Mouse (Mus musculus) heart, adult 2 months (tissue): ENCODE measurements around the gene Eml1. TPM values are rescaled to one million over a fixed set of nuclear protein-coding genes. Genes with fewer than 3 reads are reported as not detected.

Experiments used
- DNase-seq, 2 experiments: peaks; one replicate each; pipeline ENCODE4 v3.0.0; 2021
- H3K27ac ChIP-seq: fragments of 200-600 bp; 2 replicates; pipeline ENCODE4 v1.8.1; 2022
- H3K27me3 ChIP-seq: fragments of 200-500 bp; 2 replicates; pipeline ENCODE4 v1.6.1; 2012; ENCODE audit warnings: mild to moderate bottlenecking, low read length, inconsistent platforms, mixed read lengths; ENCODE audit not compliant: control insufficient read depth, insufficient read depth
- H3K36me3 ChIP-seq: fragments of 200-500 bp; 2 replicates; pipeline ENCODE4 v1.6.1; 2012; ENCODE audit warnings: low read length, inconsistent platforms; ENCODE audit not compliant: control insufficient read depth, insufficient read depth
- H3K4me1 ChIP-seq: fragments of 200-500 bp; 2 replicates; pipeline ENCODE4 v1.6.1; 2011; ENCODE audit warnings: low read length; ENCODE audit not compliant: control insufficient read depth, insufficient read depth
- H3K4me3 ChIP-seq: fragments of 200-600 bp; 2 replicates; pipeline ENCODE4 v1.8.1; 2022
- H3K79me2 ChIP-seq: fragments of 200-500 bp; replicated peaks from 2 replicates; pipeline ENCODE4 v1.6.1; 2012; ENCODE audit warnings: mild to moderate bottlenecking, inconsistent platforms, low read length, moderate library complexity, mixed read lengths; ENCODE audit not compliant: control insufficient read depth, insufficient read depth
- H3K9ac ChIP-seq: fragments of 200-500 bp; 2 replicates; pipeline ENCODE4 v1.6.1; 2012; ENCODE audit warnings: low read depth, mild to moderate bottlenecking, control low read depth, inconsistent platforms, low read length, mixed read lengths
- CTCF ChIP-seq: fragments of 200-600 bp; IDR thresholded peaks from 2 replicates; pipeline ENCODE4 v1.8.1; 2022; ENCODE audit warnings: antibody characterized with exemption, mild to moderate bottlenecking, moderate library complexity
- EP300 ChIP-seq: fragments of 200-500 bp; IDR thresholded peaks from 2 replicates; pipeline ENCODE4 v1.6.1; 2011; ENCODE audit warnings: low read depth, low read length, control low read depth; ENCODE audit not compliant: insufficient read depth
- POLR2A ChIP-seq: fragments of 200-500 bp; IDR thresholded peaks from 2 replicates; pipeline ENCODE4 v1.6.1; 2011; ENCODE audit warnings: mild to moderate bottlenecking, low read depth, low read length, control low read depth; ENCODE audit not compliant: insufficient read depth
- WGBS: fragments of 180-500 bp; shearing (Covaris S2); methylation state at CpG from one replicate; pipeline ENCODE4 v1.1.7; 2018; 5-methylcytosine and 5-hydroxymethylcytosine counted together
- intact Hi-C: fragments of 180-260 bp; cut with DNase I; formaldehyde crosslinking; loops from one replicate; pipeline ENCODE4 v1.15.1; 2025
- polyA plus RNA-seq: library from polyadenylated mRNA; depleted of rRNA; stranded (reverse); fragments of >200 nt; gene quantifications from 2 replicates; pipeline ENCODE4 v1.2.3, GENCODE M21; 2012
- total RNA-seq, 2 experiments: library from RNA; stranded (reverse); gene quantifications; 2 replicates each; pipeline ENCODE4 v1.2.3; 2021

Gene Eml1
- total and polyA plus RNA-seq, 3 experiments = 68.7 to 84.7 (median 73.5) TPM

- WGBS = 35% methylated on average over 7 of the region's 7 CpGs
- Histone ChIP-seq H3K36me3 (no peaks in the 10 kb centered on the region), H3K79me2 (no peaks in the 10 kb centered on the region), H3K4me3 (no peak overlapping the region), H3K9ac (no peak overlapping the region), H3K4me1 (peaks cover 25% of the 10 kb centered on the region), H3K27me3 (no peaks in the 10 kb centered on the region), H3K27ac (peak overlapping the region; percentile 1; the same call in 1 of the 2 replicates)
- no peak for DNase-seq
- intact Hi-C loops = no loop called here
- TF ChIP-seq POLR2A = no peak
- no peak for TF ChIP-seq CTCF
- no peak for TF ChIP-seq EP300
These were observed 4.9 kb upstream of the Eml1 start for GRCm38 (mm10) chr12:108365868-108366267.

- intact Hi-C loops = no loop called here
- Histone ChIP-seq H3K4me1 (peaks cover 31% of the 10 kb centered on the region), H3K27ac (peak overlapping the region; percentile 77), H3K36me3 (no peaks in the 10 kb centered on the region), H3K79me2 (no peaks in the 10 kb centered on the region), H3K27me3 (no peaks in the 10 kb centered on the region), H3K4me3 (no peak overlapping the region), H3K9ac (no peak overlapping the region)
- no peak for TF ChIP-seq POLR2A
- peak; percentile 93 for TF ChIP-seq EP300
- WGBS = 38% methylated on average over 2 of the region's 2 CpGs
- peak; percentile 52 to 56 for DNase-seq
These were observed 2.8 kb upstream of the Eml1 start for GRCm38 (mm10) chr12:108367909-108368308.

- 51% methylated on average over 5 of the region's 5 CpGs for WGBS
- H3K4me1 ChIP-seq = peaks cover 33% of the 10 kb centered on the region
These were observed 1.8 kb upstream of the Eml1 start for GRCm38 (mm10) chr12:108368921-108369320.

GRCm38 (mm10) chr12:108371429-108371765 is 640 bp downstream of the Eml1 start:
- Histone ChIP-seq H3K27me3 (no peaks in the 10 kb centered on the region), H3K4me3 (peak overlapping the region; percentile 62), H3K27ac (peak overlapping the region; percentile 98), H3K79me2 (no peaks in the 10 kb centered on the region), H3K4me1 (peaks cover 32% of the 10 kb centered on the region), H3K9ac (peak overlapping the region; percentile 77), H3K36me3 (no peaks in the 10 kb centered on the region; the same call in 1 of the 2 replicates)
- no peak for TF ChIP-seq EP300
- TF ChIP-seq POLR2A = no peak
- no peak; the same call in 1 of the 2 replicates for TF ChIP-seq CTCF
- intact Hi-C loops = loop anchor here (2.0 to 5.0 kb wide), 2 partner anchors 21 to 186 kb away; no protein-coding TSS in a partner anchor
- DNase-seq = no peak
- 32% methylated on average over 6 of the region's 6 CpGs for WGBS

More at GRCm38 (mm10) chr12:108368921-108369320, 1.8 kb upstream of the Eml1 start:
- DNase-seq = peak in 1 of 2 experiments; percentile 16
- Histone ChIP-seq H3K79me2 (no peaks in the 10 kb centered on the region), H3K4me3 (no peak overlapping the region), H3K27ac (peak overlapping the region; percentile 77), H3K9ac (no peak overlapping the region), H3K36me3 (no peaks in the 10 kb centered on the region; the same call in 1 of the 2 replicates), H3K27me3 (no peaks in the 10 kb centered on the region)
- TF ChIP-seq CTCF (no peak), EP300 (no peak), POLR2A (no peak)
- intact Hi-C loops = no loop called here

GRCm38 (mm10) chr12:108372241-108372640 is 1.5 kb downstream of the Eml1 start:
- intact Hi-C loops = loop anchor here (5.0 kb wide), 1 partner anchor 185 kb away; no protein-coding TSS in a partner anchor
- no peaks in the 10 kb centered on the region; the same call in 1 of the 2 replicates for H3K36me3 ChIP-seq
- TF ChIP-seq POLR2A (no peak), EP300 (0 out of 2 replicates have a peak, but pooled peaks have one; percentile 16), CTCF (no peak)
- H3K9ac ChIP-seq = peak overlapping the region; percentile 77
- peak overlapping the region; percentile 62 for H3K4me3 ChIP-seq
- peak overlapping the region; percentile 98 for H3K27ac ChIP-seq
- H3K4me1 ChIP-seq = peaks cover 32% of the 10 kb centered on the region
- DNase-seq = peak; percentile 70 to 83
- 58% methylated on average over 17 of the region's 17 CpGs for WGBS
- H3K27me3 ChIP-seq = no peaks in the 10 kb centered on the region
- H3K79me2 ChIP-seq = 0 out of 2 replicates have a peak, but pooled peaks cover 2% of the 10 kb centered on the region

GRCm38 (mm10) chr12:108373611-108374010 is 2.9 kb downstream of the Eml1 start:
- Histone ChIP-seq H3K27me3 (no peaks in the 10 kb centered on the region), H3K9ac (no peak overlapping the region), H3K4me3 (no peak overlapping the region), H3K79me2 (peaks cover 2% of the 10 kb centered on the region; the same call in 1 of the 2 replicates), H3K4me1 (peaks cover 23% of the 10 kb centered on the region), H3K36me3 (no peaks in the 10 kb centered on the region; the same call in 1 of the 2 replicates), H3K27ac (peak overlapping the region; percentile 98; the same call in 1 of the 2 replicates)
- DNase-seq = no peak
- TF ChIP-seq EP300 (no peak), CTCF (no peak), POLR2A (no peak)
- intact Hi-C loops = loop anchor here (5.0 kb wide), 1 partner anchor 184 kb away; no protein-coding TSS in a partner anchor
- WGBS = 67% methylated on average over 9 of the region's 9 CpGs
